Mouse (Mus musculus): ENCODE measurements around the gene Prnp. TPM values are rescaled to one million over a fixed set of nuclear protein-coding genes. Genes with fewer than 3 reads are reported as not detected.

Gene Prnp
- polyA plus RNA-seq, 1 experiment, result 570 TPM

- DNase-seq, result no peak
- no peak overlapping the region for H3K27ac ChIP-seq (ENCODE audit: insufficient read depth, low read length)
- TF ChIP-seq POLR2A (IDR thresholded peaks at IDR 0.05; ENCODE audit: borderline replicate concordance, insufficient read depth, low read length), result no peak
- TF ChIP-seq CTCF (IDR thresholded peaks at IDR 0.05; ENCODE audit: borderline replicate concordance, insufficient read depth, low read depth, low read length), result no peak
- WGBS, result 19% methylated on average over 2 of the region's 2 CpGs
- 0 out of 2 replicates have a peak, but pooled peaks cover 8% of the 10 kb centered on the region for H3K4me1 ChIP-seq (ENCODE audit: control insufficient read depth, insufficient read depth, low read length)
- H3K27me3 ChIP-seq (ENCODE audit: control insufficient read depth, insufficient read depth, low read length), result 0 out of 2 replicates have a peak, but pooled peaks cover 2% of the 10 kb centered on the region
- H3K4me3 ChIP-seq (replicated peaks; ENCODE audit: insufficient read depth, low read depth, low read length), result no peak overlapping the region
These were observed 42.7 kb downstream of the Prnp start for GRCm38 (mm10) chr2:131952456-131952855.

DNA sequence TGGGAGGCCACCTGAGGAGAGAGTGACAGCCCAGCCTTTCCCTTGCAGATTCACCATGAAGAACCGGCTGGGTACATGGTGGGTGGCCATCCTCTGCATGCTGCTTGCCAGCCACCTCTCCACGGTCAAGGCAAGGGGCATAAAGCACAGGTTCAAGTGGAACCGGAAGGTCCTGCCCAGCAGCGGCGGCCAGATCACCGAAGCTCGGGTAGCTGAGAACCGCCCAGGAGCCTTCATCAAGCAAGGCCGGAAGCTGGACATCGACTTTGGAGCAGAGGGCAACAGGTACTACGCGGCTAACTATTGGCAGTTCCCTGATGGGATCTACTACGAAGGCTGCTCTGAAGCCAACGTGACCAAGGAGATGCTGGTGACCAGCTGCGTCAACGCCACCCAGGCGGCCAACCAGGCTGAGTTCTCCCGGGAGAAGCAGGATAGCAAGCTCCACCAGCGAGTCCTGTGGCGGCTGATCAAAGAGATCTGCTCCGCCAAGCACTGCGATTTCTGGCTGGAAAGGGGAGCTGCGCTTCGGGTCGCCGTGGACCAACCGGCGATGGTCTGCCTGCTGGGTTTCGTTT, 43.3 kb downstream of the Prnp start:
- DNase-seq, result peak in 1 of 2 experiments; percentile 22
- 0 out of 2 replicates have a peak, but pooled peaks cover 8% of the 10 kb centered on the region for H3K4me1 ChIP-seq (ENCODE audit: control insufficient read depth, insufficient read depth, low read length)
- H3K4me3 ChIP-seq (replicated peaks; ENCODE audit: insufficient read depth, low read depth, low read length), result peak overlapping the region; percentile 9
- 7% methylated on average over 29 of the region's 29 CpGs for WGBS
- no peak for TF ChIP-seq POLR2A (IDR thresholded peaks at IDR 0.05; ENCODE audit: borderline replicate concordance, insufficient read depth, low read length)
- no peak overlapping the region for H3K27ac ChIP-seq (ENCODE audit: insufficient read depth, low read length)
- 0 out of 2 replicates have a peak, but pooled peaks cover 2% of the 10 kb centered on the region for H3K27me3 ChIP-seq (ENCODE audit: control insufficient read depth, insufficient read depth, low read length)

- H3K4me3 ChIP-seq (replicated peaks; ENCODE audit: insufficient read depth, low read depth, low read length), result no peak overlapping the region
- 98% methylated on average over 4 of the region's 4 CpGs for WGBS
These were observed 44.0 kb downstream of the Prnp start for GRCm38 (mm10) chr2:131953711-131954110.

DNA sequence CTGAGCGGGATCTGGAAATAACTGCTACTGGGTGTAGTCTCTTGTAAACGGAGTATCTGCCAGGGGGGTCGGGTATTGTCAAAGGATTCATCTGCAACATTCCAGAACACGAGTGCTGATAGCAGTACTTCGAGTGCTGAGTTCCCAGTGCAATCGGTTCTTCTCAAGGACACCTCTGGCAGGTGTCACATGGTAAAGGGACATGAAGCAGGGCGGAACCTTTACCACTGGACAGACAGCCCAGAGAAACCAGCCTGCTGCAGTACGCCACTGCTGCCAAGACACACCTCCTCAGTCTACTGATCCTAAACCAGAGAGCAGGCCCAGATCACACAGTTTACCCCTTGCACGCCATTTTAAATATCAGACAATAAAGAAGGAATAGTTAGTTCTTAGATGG, 45.1 kb downstream of the Prnp start:
- H3K27ac ChIP-seq (ENCODE audit: insufficient read depth, low read length), result no peak overlapping the region
- WGBS, result 63% methylated on average over 9 of the region's 9 CpGs
- 0 out of 2 replicates have a peak, but pooled peaks cover 8% of the 10 kb centered on the region for H3K4me1 ChIP-seq (ENCODE audit: control insufficient read depth, insufficient read depth, low read length)
- H3K27me3 ChIP-seq (ENCODE audit: control insufficient read depth, insufficient read depth, low read length), result 0 out of 2 replicates have a peak, but pooled peaks cover 2% of the 10 kb centered on the region
- TF ChIP-seq CTCF (IDR thresholded peaks at IDR 0.05; ENCODE audit: borderline replicate concordance, insufficient read depth, low read depth, low read length) (no peak), POLR2A (IDR thresholded peaks at IDR 0.05; ENCODE audit: borderline replicate concordance, insufficient read depth, low read length) (no peak)
- no peak overlapping the region for H3K4me3 ChIP-seq (replicated peaks; ENCODE audit: insufficient read depth, low read depth, low read length)
- no peak for DNase-seq

More at GRCm38 (mm10) chr2:131953711-131954110, 44.0 kb downstream of the Prnp start:
- H3K4me1 ChIP-seq (ENCODE audit: control insufficient read depth, insufficient read depth, low read length), result 0 out of 2 replicates have a peak, but pooled peaks cover 8% of the 10 kb centered on the region
- no peak for DNase-seq
- TF ChIP-seq CTCF (IDR thresholded peaks at IDR 0.05; ENCODE audit: borderline replicate concordance, insufficient read depth, low read depth, low read length) (no peak), POLR2A (IDR thresholded peaks at IDR 0.05; ENCODE audit: borderline replicate concordance, insufficient read depth, low read length) (no peak)
- 0 out of 2 replicates have a peak, but pooled peaks cover 2% of the 10 kb centered on the region for H3K27me3 ChIP-seq (ENCODE audit: control insufficient read depth, insufficient read depth, low read length)
- H3K27ac ChIP-seq (ENCODE audit: insufficient read depth, low read length), result no peak overlapping the region

GRCm38 (mm10) chr2:131955264-131955663, 45.5 kb downstream of the Prnp start:
- 4% methylated on average over 17 of the region's 17 CpGs for WGBS

DNA sequence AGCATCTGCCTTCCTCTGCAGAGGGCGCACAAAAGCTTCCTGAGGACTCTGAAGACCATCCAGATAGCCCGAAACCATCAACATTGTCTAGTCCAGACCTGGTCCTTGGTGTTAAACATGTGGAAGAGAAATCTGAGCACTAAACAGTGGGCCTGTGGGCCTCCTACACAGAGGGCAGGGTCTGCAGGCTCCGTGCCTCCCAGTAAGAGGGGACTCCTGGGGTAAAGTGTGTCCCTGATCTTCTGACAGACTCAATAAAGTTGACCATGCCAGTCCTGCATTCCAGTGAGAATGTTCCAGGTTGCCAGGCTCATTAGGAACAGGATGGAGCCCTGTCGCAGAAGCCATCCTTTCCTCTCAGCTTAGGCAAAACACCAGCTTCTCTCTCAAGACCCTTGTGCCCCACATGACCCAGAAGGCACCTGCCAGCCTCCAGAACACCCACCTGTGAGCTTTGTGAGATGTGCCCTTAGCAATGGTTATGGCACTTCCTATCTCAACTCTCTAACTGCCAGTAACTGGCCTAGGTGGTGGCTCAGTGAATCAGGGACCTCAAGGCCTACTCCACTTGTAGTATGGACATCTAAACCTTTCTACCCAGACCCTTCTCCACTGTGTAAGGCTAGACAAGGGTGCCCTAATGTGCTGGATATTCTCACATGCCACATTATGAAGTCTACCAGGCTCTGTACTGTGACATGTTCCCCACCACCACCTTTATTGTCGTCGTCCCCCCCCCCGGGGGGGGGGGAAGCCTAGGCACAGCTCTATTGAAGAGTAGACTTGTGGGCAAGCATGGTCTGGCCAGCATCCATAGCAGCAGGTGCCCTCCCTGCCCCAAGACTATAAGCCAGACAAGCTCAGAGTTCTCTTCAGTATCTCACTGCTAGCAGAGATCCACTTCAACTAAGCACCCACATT, 46.9 kb downstream of the Prnp start:
- Histone ChIP-seq H3K27me3 (ENCODE audit: control insufficient read depth, insufficient read depth, low read length) (0 out of 2 replicates have a peak, but pooled peaks cover 2% of the 10 kb centered on the region), H3K27ac (ENCODE audit: insufficient read depth, low read length) (no peak overlapping the region), H3K4me1 (ENCODE audit: control insufficient read depth, insufficient read depth, low read length) (0 out of 2 replicates have a peak, but pooled peaks cover 8% of the 10 kb centered on the region), H3K4me3 (replicated peaks; ENCODE audit: insufficient read depth, low read depth, low read length) (no peak overlapping the region)
- no peak for DNase-seq
- TF ChIP-seq POLR2A (IDR thresholded peaks at IDR 0.05; ENCODE audit: borderline replicate concordance, insufficient read depth, low read length), result no peak
- TF ChIP-seq CTCF (IDR thresholded peaks at IDR 0.05; ENCODE audit: borderline replicate concordance, insufficient read depth, low read depth, low read length), result no peak
- WGBS, result 84% methylated on average over 7 of the region's 7 CpGs

More at GRCm38 (mm10) chr2:131955264-131955663, 45.5 kb downstream of the Prnp start:
- 0 out of 2 replicates have a peak, but pooled peaks cover 2% of the 10 kb centered on the region for H3K27me3 ChIP-seq (ENCODE audit: control insufficient read depth, insufficient read depth, low read length)
- H3K4me1 ChIP-seq (ENCODE audit: control insufficient read depth, insufficient read depth, low read length), result 0 out of 2 replicates have a peak, but pooled peaks cover 8% of the 10 kb centered on the region
- H3K27ac ChIP-seq (ENCODE audit: insufficient read depth, low read length), result no peak overlapping the region
- no peak for DNase-seq
- TF ChIP-seq CTCF (IDR thresholded peaks at IDR 0.05; ENCODE audit: borderline replicate concordance, insufficient read depth, low read depth, low read length) (no peak), POLR2A (IDR thresholded peaks at IDR 0.05; ENCODE audit: borderline replicate concordance, insufficient read depth, low read length) (no peak)
- H3K4me3 ChIP-seq (replicated peaks; ENCODE audit: insufficient read depth, low read depth, low read length), result peak overlapping the region; percentile 31

GRCm38 (mm10) chr2:131957731-131958222, 48.0 kb downstream of the Prnp start:
- H3K4me3 ChIP-seq (replicated peaks; ENCODE audit: insufficient read depth, low read depth, low read length), result no peak overlapping the region
- DNase-seq, result no peak
- 0 out of 2 replicates have a peak, but pooled peaks cover 6% of the 10 kb centered on the region for H3K4me1 ChIP-seq (ENCODE audit: control insufficient read depth, insufficient read depth, low read length)
- WGBS, result 64% methylated on average over 9 of the region's 9 CpGs
- H3K27ac ChIP-seq (ENCODE audit: insufficient read depth, low read length), result no peak overlapping the region
- no peak for TF ChIP-seq CTCF (IDR thresholded peaks at IDR 0.05; ENCODE audit: borderline replicate concordance, insufficient read depth, low read depth, low read length)
- H3K27me3 ChIP-seq (ENCODE audit: control insufficient read depth, insufficient read depth, low read length), result 0 out of 2 replicates have a peak, but pooled peaks cover 2% of the 10 kb centered on the region
